Comparison of ENCODE assay signal across 7 mouse cellular contexts in genomic region chr15:85505118-85505925, GRCm38 (mm10). TPM values are rescaled to one million over a fixed set of nuclear protein-coding genes. Genes with fewer than 3 reads are reported as not detected.
DNase-seq lines count a peak whose midpoint lies in the region; ATAC-seq and TF ChIP-seq lines count a peak whose summit lies in the region.

No protein-coding gene starts in this region.

- no peak overlapping the region for H3K4me2 ChIP-seq in embryonic facial prominence, embryonic 11.5 days (ENCODE audit: low read depth, low read length)
- H3K4me2 ChIP-seq in heart, embryonic 13.5 days, result peak overlapping the region; percentile 22; the same call in 1 of the 2 replicates

- H3K4me1 ChIP-seq in embryonic facial prominence, embryonic 11.5 days (ENCODE audit: control insufficient read depth, insufficient read depth, low read length), result no peaks in the 10 kb centered on the region
- H3K4me1 ChIP-seq in heart, embryonic 13.5 days, result peaks cover 11% of the 10 kb centered on the region; the same call in 1 of the 2 replicates

- no peak overlapping the region; the same call in 1 of the 2 replicates for H3K4me3 ChIP-seq in layer of hippocampus, adult 2 months
- no peak overlapping the region for H3K4me3 ChIP-seq in embryonic facial prominence, embryonic 11.5 days (ENCODE audit: low read depth, low read length)
- H3K4me3 ChIP-seq in heart, embryonic 13.5 days, result no peak overlapping the region

- H3K9ac ChIP-seq in embryonic facial prominence, embryonic 11.5 days (replicated peaks; ENCODE audit: low read length), result no peak overlapping the region
- no peak overlapping the region for H3K9ac ChIP-seq in heart, embryonic 13.5 days

- no peak overlapping the region for H3K27ac ChIP-seq in layer of hippocampus, adult 2 months
- no peak overlapping the region for H3K27ac ChIP-seq in embryonic facial prominence, embryonic 11.5 days (replicated peaks; ENCODE audit: low read depth, low read length)
- no peak overlapping the region for H3K27ac ChIP-seq in heart, embryonic 13.5 days (replicated peaks)

- TF ChIP-seq CTCF in layer of hippocampus, adult 2 months (conservative IDR thresholded peaks at IDR 0.05), result peak; percentile 29; the same call in 1 of the 2 replicates

- no peaks in the 10 kb centered on the region for H3K9me3 ChIP-seq in embryonic facial prominence, embryonic 11.5 days (replicated peaks; ENCODE audit: control insufficient read depth, low read length)
- H3K9me3 ChIP-seq in heart, embryonic 13.5 days, result no peaks in the 10 kb centered on the region

- WGBS in embryonic facial prominence, embryonic 11.5 days, result 54% methylated on average over 14 of the region's 14 CpGs
- WGBS in heart, embryonic 13.5 days, result 48% methylated on average over 14 of the region's 14 CpGs

- no peaks in the 10 kb centered on the region for H3K27me3 ChIP-seq in embryonic facial prominence, embryonic 11.5 days (ENCODE audit: control insufficient read depth, insufficient read depth, low read length)
- H3K27me3 ChIP-seq in heart, embryonic 13.5 days (replicated peaks), result peaks cover 2% of the 10 kb centered on the region

- no peak for DNase-seq in layer of hippocampus, adult 2 months (ENCODE audit: low spot score in 2 of 2)
- DNase-seq in layer of hippocampus, adult 11-12 months (ENCODE audit: low spot score), result no peak
- peak; percentile 26 for DNase-seq in embryonic facial prominence, embryonic 11.5 days (ENCODE audit: low spot score)
- peak; percentile 32 for DNase-seq in lung, postnatal 25 days (ENCODE audit: low spot score)
- no peak for DNase-seq in frontal cortex, postnatal 10 days (ENCODE audit: low spot score in 2 of 2)

- ATAC-seq in embryonic facial prominence, embryonic 11.5 days (replicated peaks; ENCODE audit: insufficient number of reproducible peaks, low FRiP score, low TSS enrichment, low read depth), result 0 out of 2 replicates have a peak, but pooled peaks have one; percentile 29
- ATAC-seq in heart, embryonic 13.5 days (ENCODE audit: extremely low read depth, insufficient number of reproducible peaks, low FRiP score, low TSS enrichment), result no peak
- ATAC-seq in megakaryocyte, adult 5-6 weeks (ENCODE audit: poor library complexity, severe bottlenecking), result no peak

- no peaks in the 10 kb centered on the region for H3K36me3 ChIP-seq in embryonic facial prominence, embryonic 11.5 days (replicated peaks; ENCODE audit: control insufficient read depth, insufficient read depth, low read depth, low read length)
- no peaks in the 10 kb centered on the region for H3K36me3 ChIP-seq in heart, embryonic 13.5 days

RNA-seq across cellular contexts. Expression of gene 7530416G11Rik, which starts 2.3 kb away (rescaled TPM):
- total RNA-seq in layer of hippocampus, adult 2 months (2021), result not detected
- polyA plus RNA-seq in embryonic facial prominence, embryonic 11.5 days (2014; fragmentation: Nextera tagmentation; extraction: Ambion mirVana), result not detected in 2 replicates
- polyA plus RNA-seq in heart, embryonic 13.5 days (2015; fragmentation: Nextera tagmentation; extraction: Ambion mirVana), result not detected in 2 replicates
- not detected in 2 replicates for total RNA-seq in megakaryocyte, adult 5-6 weeks (2015)
- total RNA-seq in megakaryocyte, adult 5-6 weeks (2017), result not detected in 2 replicates

Comparison
In these comparisons a context has a peak if more than half of its experiments do, and no peak if none do; other contexts are left out.
1. DNase-seq: peak in embryonic facial prominence, embryonic 11.5 days (single experiment) and lung, postnatal 25 days (single experiment); none in layer of hippocampus, adult 2 months (0 of 2), layer of hippocampus, adult 11-12 months (single experiment) and frontal cortex, postnatal 10 days (0 of 2).